Mouse (Mus musculus) embryo, embryonic 10.5 days (tissue): ENCODE measurements around the gene Prl7d1.
"Not testable (repeated sequence)": the region's sequence is repeated elsewhere in the genome, so short reads cannot be mapped to it uniquely, and the experiment has no call there.

ENCODE experiments used
- DNase-seq: peaks from one replicate; pipeline ENCODE4 v3.0.0-alpha.2; 2015; ENCODE audit warnings: low spot score

Prl7d1 gene

DNA sequence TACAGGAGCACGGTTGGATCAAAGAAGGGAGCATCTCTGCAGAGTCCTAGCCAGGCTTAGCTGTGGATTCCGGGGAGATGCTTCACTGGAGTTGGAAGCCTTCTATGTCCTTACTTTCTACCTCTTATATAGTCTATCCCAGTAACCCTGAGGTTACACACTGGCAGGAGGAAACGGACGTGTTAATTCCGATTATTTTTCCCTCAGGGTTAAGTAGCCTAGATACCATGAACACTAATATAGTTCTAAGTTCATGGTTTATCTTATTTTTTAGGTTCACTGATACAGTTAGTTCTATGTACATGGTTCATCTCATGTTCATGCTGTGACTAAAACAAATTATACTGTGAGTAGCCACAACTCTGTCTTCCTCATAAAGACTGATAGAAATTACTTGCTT, at the start of gene Prl7d1:
Gene Prl7d1, minus strand, starts transcription at position 101 of the 400 bp plus-strand sequence.
- no peak for DNase-seq

- DNase-seq, result no peak
Measured at GRCm38 (mm10) chr13:27734512-27735186, 18.1 kb upstream of the Prl7d1 start.

DNA sequence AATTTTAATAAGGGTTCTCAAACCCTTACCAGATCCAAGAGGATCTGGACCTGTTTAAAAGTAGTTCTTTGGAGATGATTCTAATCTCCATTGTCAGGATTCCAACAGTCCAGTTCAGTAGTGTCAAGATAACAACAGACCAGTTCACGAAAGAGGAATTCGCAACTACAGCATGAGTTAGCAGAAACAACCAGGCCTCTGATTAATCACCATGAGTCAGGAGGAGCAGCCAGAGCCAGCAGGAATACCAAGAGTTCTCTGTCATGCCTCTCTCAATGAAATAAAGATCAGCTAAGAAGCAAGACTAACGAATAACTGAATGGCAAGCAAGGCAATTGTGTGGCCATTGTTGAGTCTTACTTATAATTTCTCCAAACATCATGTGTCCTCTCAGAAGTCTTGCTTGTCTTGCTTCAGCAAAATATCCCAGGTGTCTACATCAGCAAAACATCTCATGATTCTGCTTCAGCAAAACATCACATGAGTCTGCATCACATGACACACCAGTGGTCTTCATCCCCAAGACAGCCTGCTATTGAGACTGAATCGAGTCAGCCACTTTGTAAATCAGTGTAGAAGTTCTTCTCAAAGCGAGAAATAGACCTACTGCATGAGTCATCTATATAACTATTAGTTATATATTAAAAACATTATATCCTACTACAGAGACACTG, 13.9 kb upstream of the Prl7d1 start:
- not testable (repeated sequence) for DNase-seq

- DNase-seq, result not testable (repeated sequence)
Measured at GRCm38 (mm10) chr13:27725057-27725456, 8.5 kb upstream of the Prl7d1 start.

DNA sequence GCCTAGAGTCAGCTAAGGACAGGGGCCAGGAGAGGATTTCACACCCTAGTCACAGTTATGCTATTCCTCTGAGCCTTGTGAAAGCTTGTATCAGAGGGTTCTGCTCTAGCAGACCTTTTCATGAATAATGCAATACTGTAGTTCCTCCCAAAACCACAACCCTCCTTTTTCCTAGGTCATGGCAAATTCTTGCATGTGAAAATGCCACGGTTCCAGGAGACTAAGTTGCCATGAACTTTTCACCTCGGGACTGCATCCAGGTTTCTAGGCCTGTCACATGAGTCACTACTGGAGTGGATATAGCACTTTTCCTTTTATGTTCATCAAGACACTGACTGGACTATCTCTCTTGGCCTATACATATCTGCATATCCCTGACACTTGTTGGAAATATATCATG, 10.0 kb downstream of the Prl7d1 start:
- no peak for DNase-seq

- no peak for DNase-seq
Measured at GRCm38 (mm10) chr13:27667936-27668335, 48.6 kb downstream of the Prl7d1 start, which contains the start of gene Prl7a2. Gene Prl7a2 (minus strand): TSS chr13:27668036.

DNA sequence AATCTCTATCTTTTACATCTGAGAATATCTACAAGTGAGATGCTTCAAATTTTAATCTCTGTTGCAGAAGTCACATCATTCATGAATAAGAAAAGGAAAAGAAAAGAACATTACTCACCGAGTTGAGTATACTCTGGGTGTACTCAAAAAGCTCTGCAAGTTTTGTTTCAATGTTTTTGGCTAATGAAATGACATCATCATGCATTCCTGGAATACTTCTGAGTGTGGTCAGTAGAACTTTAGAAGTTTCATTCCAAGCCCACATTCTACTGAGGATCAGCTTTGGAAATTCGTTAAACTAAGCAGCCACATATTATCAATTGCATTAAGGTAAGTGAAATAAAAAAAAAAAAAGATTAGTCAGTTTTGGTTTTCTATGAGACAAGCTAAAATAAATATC, 55.8 kb downstream of the Prl7d1 start:
- no peak for DNase-seq
